Mouse (Mus musculus): Measurements from ENCODE around the gene Zfand4. TPM values are rescaled to one million over a fixed set of nuclear protein-coding genes. Genes with fewer than 3 reads are reported as not detected.

Gene Zfand4
- total RNA-seq, 2 experiments from 2014 or later, result 0.93 to 1.0 TPM

GRCm38 (mm10) chr6:116374136-116374535 is 110.1 kb downstream of the Zfand4 start:
- no peak for DNase-seq

- DNase-seq, result no peak
These were observed 110.6 kb downstream of the Zfand4 start for GRCm38 (mm10) chr6:116374618-116375017.

- DNase-seq, result no peak
These were observed 114.9 kb downstream of the Zfand4 start for GRCm38 (mm10) chr6:116378892-116379291.

Other genes with a start within 250 kb of the Zfand4 start
- 10 to 100 TPM; 20.8 to 20.9 TPM for gene Tmcc1, start 70.7 kb upstream of the Zfand4 start, total RNA-seq (2021)
- 10 to 100 TPM; 39.6 to 43.3 TPM for gene Washc2, start 56.2 kb upstream of the Zfand4 start, total RNA-seq (2021)
- gene March8, start 73.8 kb downstream of the Zfand4 start, total RNA-seq (2021), result 10 to 100 TPM; 52.1 to 71.6 TPM
- gene Alox5, start 197.0 kb downstream of the Zfand4 start, total RNA-seq (2021), result 1 to 10 TPM; 1.4 to 1.8 TPM
- gene Olfr211, start 224.9 kb downstream of the Zfand4 start, total RNA-seq (2021), result not detected
- gene Olfr212, start 242.3 kb downstream of the Zfand4 start, total RNA-seq (2021), result under 1 TPM in 1 of 2 experiments, not detected in 1; 0.13 TPM

Measured in adrenal gland, postnatal 36 days (tissue).